ENCODE assay signal across 20 mouse cellular contexts in the genomic region with DNA sequence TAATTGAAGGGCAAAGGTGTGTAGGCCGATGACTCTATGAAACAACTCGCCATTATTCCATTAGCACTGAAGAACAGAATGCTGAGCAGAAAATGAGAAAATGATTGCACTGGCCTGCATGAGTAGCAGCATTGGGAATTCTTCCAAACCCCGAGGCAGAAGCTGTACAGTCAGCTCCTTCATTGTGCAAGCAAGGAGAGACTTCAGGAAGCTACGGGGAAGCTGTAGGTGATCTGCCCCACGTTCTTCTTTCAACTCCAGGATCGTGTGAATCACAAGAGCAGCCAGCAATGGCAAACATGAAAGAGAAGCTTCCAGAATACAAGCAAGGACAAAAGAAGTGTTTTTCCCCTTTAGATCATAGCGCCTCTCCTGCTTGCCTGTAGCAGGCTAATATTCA.
A peak's percentile ranks its signal among the peaks of the same experiment; 100 is the strongest.
DNase-seq lines count a peak whose midpoint lies in the region; ATAC-seq lines count a peak whose summit lies in the region.
"Had no signal": no experiment of that assay in that cellular context is flagged by ENCODE, and none has a peak within 500 bp of the region (broad histone marks: within the 10 kb centered on the region; RNA-seq: fewer than 3 reads in every experiment).

No protein-coding gene starts in this region.

- no peak for ATAC-seq in activated CD4-positive, CD25-positive, alpha-beta regulatory T cell, adult 4 months
- ATAC-seq: forebrain, embryonic 15.5 days; liver, embryonic 12.5 days; midbrain, embryonic 16.5 days; Patski had no signal

- peak; percentile 44 to 77 for DNase-seq in adrenal gland, adult (ENCODE audit: inconsistent age in 2 of 2, low spot score in 1 of 2)
- no peak for DNase-seq in adrenal gland, postnatal 4 days (ENCODE audit: low spot score in 2 of 2)
- DNase-seq in cerebellum, postnatal 14 days: peak; percentile 39 to 44
- no peak for DNase-seq in cerebellum, adult 8-10 months
- peak; percentile 8 to 17 for DNase-seq in right cerebral cortex, adult 2 months (ENCODE audit: low spot score in 2 of 2)
- no peak for DNase-seq in right cerebral cortex, postnatal 4 days
- DNase-seq: adrenal gland, postnatal 25 days; embryo, embryonic 11 days; gastrocnemius, postnatal 36 days; kidney, adult 8-10 months; kidney, postnatal 10 days; lung, adult 18-20 months; lung, postnatal 10 days; retina, postnatal 1 day; thymus, postnatal 14 days had no signal

Comparison
In these comparisons a context has a peak if more than half of its experiments do, and no peak if none do; other contexts are left out.
1. DNase-seq: peak in adrenal gland, adult (2 of 2), cerebellum, postnatal 14 days (2 of 2) and right cerebral cortex, adult 2 months (2 of 2); none in adrenal gland, postnatal 4 days (0 of 2), cerebellum, adult 8-10 months (single experiment) and right cerebral cortex, postnatal 4 days (single experiment).